Mouse (Mus musculus): ENCODE data around the gene Gm12169.
"Not testable (repeated sequence)": the region's sequence is repeated elsewhere in the genome, so short reads cannot be mapped to it uniquely, and the experiment has no call there.

Gm12169 gene

GRCm38 (mm10) chr11:46523912-46524311 lies at the start of gene Gm12169:
Gm12169 (plus strand) TSS chr11:46524212.
- DNase-seq = no peak

GRCm38 (mm10) chr11:46474220-46474619 lies 49.8 kb upstream of the Gm12169 start:
- DNase-seq = no peak

- no peak for DNase-seq
Measured at GRCm38 (mm10) chr11:46479311-46479710, 44.7 kb upstream of the Gm12169 start.

- DNase-seq = no peak
Measured at GRCm38 (mm10) chr11:46480517-46480916, 43.5 kb upstream of the Gm12169 start.

GRCm38 (mm10) chr11:46488231-46488630 lies 35.8 kb upstream of the Gm12169 start:
- no peak for DNase-seq

- DNase-seq = no peak
Measured at GRCm38 (mm10) chr11:46488650-46489049, 35.4 kb upstream of the Gm12169 start.

- DNase-seq = no peak
Measured at GRCm38 (mm10) chr11:46507146-46507545, 16.9 kb upstream of the Gm12169 start.

GRCm38 (mm10) chr11:46509900-46510299 lies 14.1 kb upstream of the Gm12169 start:
- DNase-seq = no peak

- not testable (repeated sequence) for DNase-seq
Measured at GRCm38 (mm10) chr11:46521341-46521740, 2.7 kb upstream of the Gm12169 start.

- DNase-seq = no peak
Measured at GRCm38 (mm10) chr11:46522719-46523118, 1.3 kb upstream of the Gm12169 start.

GRCm38 (mm10) chr11:46530149-46530548 lies 6.1 kb downstream of the Gm12169 start:
- DNase-seq = no peak

GRCm38 (mm10) chr11:46536978-46537377 lies 13.0 kb downstream of the Gm12169 start:
- no peak for DNase-seq

- DNase-seq = no peak
Measured at GRCm38 (mm10) chr11:46543530-46543929, 19.5 kb downstream of the Gm12169 start.

- no peak for DNase-seq
Measured at GRCm38 (mm10) chr11:46549721-46550120, 25.7 kb downstream of the Gm12169 start.

GRCm38 (mm10) chr11:46552741-46553140 lies 28.7 kb downstream of the Gm12169 start:
- no peak for DNase-seq

GRCm38 (mm10) chr11:46561096-46561495 lies 37.1 kb downstream of the Gm12169 start:
- no peak for DNase-seq

- no peak for DNase-seq
Measured at GRCm38 (mm10) chr11:46564671-46565070, 40.7 kb downstream of the Gm12169 start.

- DNase-seq = no peak
Measured at GRCm38 (mm10) chr11:46565967-46566366, 42.0 kb downstream of the Gm12169 start.

GRCm38 (mm10) chr11:46569107-46569506 lies 45.1 kb downstream of the Gm12169 start:
- DNase-seq = no peak

GRCm38 (mm10) chr11:46571327-46571726 lies 47.3 kb downstream of the Gm12169 start, which contains the start of gene BC053393:
BC053393 (plus strand) TSS chr11:46571536.
- DNase-seq = no peak

- no peak for DNase-seq
Measured at GRCm38 (mm10) chr11:46578771-46579281, 54.8 kb downstream of the Gm12169 start.

GRCm38 (mm10) chr11:46580428-46580827 lies 56.4 kb downstream of the Gm12169 start:
- no peak for DNase-seq

GRCm38 (mm10) chr11:46582741-46583140 lies 58.7 kb downstream of the Gm12169 start:
- no peak for DNase-seq

All from cerebellum, adult 8-10 months (tissue).